ENCODE assay signal across 16 mouse cellular contexts in genomic region chr5:151394690-151395089, GRCm38 (mm10). TPM values are rescaled to one million over a fixed set of nuclear protein-coding genes. Genes with fewer than 3 reads are reported as not detected.
DNase-seq lines count a peak whose midpoint lies in the region; ATAC-seq and TF ChIP-seq lines count a peak whose summit lies in the region.
"Had no signal": no experiment of that assay in that cellular context is flagged by ENCODE, and none has a peak within 500 bp of the region (broad histone marks: within the 10 kb centered on the region; RNA-seq: fewer than 3 reads in every experiment).

No protein-coding gene starts in this region.

- H3K4me2 ChIP-seq in heart, postnatal 0 days (ENCODE audit: low read depth, low read length): no peak overlapping the region
- H3K4me2 ChIP-seq in limb, embryonic 12.5 days: no peak overlapping the region
- no peak overlapping the region for H3K4me2 ChIP-seq in neural tube, embryonic 15.5 days
- H3K4me2 ChIP-seq: hindbrain, embryonic 14.5 days had no signal

- no peak for TF ChIP-seq POLR2A in embryonic fibroblast, embryonic 13.5 days (IDR thresholded peaks at IDR 0.05; ENCODE audit: low read depth, low read length)

- H3K9me3 ChIP-seq in heart, postnatal 0 days (replicated peaks; ENCODE audit: control insufficient read depth, low read length): no peaks in the 10 kb centered on the region
- no peaks in the 10 kb centered on the region for H3K9me3 ChIP-seq in limb, embryonic 12.5 days
- H3K9me3 ChIP-seq in limb, embryonic 10.5 days (replicated peaks): no peaks in the 10 kb centered on the region
- H3K9me3 ChIP-seq in neural tube, embryonic 15.5 days (replicated peaks): no peaks in the 10 kb centered on the region

- no peak overlapping the region for H3K4me3 ChIP-seq in heart, postnatal 0 days (ENCODE audit: low read depth, low read length)
- H3K4me3 ChIP-seq in limb, embryonic 12.5 days (replicated peaks): no peak overlapping the region
- no peak overlapping the region for H3K4me3 ChIP-seq in limb, embryonic 10.5 days
- H3K4me3 ChIP-seq in embryonic fibroblast, embryonic 13.5 days (ENCODE audit: insufficient read depth, low read length): no peak overlapping the region
- no peak overlapping the region for H3K4me3 ChIP-seq in neural tube, embryonic 15.5 days (replicated peaks)
- H3K4me3 ChIP-seq in gastrocnemius, adult 2 months: no peak overlapping the region

- intact Hi-C loops in heart, postnatal 36 days (cut with DNase I): no loop called here
- intact Hi-C loops in gastrocnemius, adult 2 months (cut with DNase I): no loop called here

- no peak for DNase-seq in heart, postnatal 0 days (ENCODE audit: low spot score)
- no peak for DNase-seq in heart, postnatal 36 days
- DNase-seq in limb, embryonic 10.5 days (ENCODE audit: low spot score): no peak
- no peak for DNase-seq in gastrocnemius, adult 2 months
- no peak for DNase-seq in adrenal gland, postnatal 4 days (ENCODE audit: low spot score in 2 of 2)
- DNase-seq: thymus, postnatal 4 days had no signal

- no peak overlapping the region for H3K9ac ChIP-seq in heart, postnatal 0 days (replicated peaks; ENCODE audit: low read depth, low read length)
- no peak overlapping the region for H3K9ac ChIP-seq in limb, embryonic 12.5 days (replicated peaks)
- H3K9ac ChIP-seq in neural tube, embryonic 15.5 days (replicated peaks): no peak overlapping the region
- H3K9ac ChIP-seq: hindbrain, embryonic 14.5 days had no signal

- no peak for TF ChIP-seq CTCF in heart, postnatal 0 days (IDR thresholded peaks at IDR 0.05; ENCODE audit: low read depth)
- TF ChIP-seq CTCF in embryonic fibroblast, embryonic 13.5 days (IDR thresholded peaks at IDR 0.05; ENCODE audit: borderline replicate concordance, insufficient read depth, low read length): no peak
- no peak for TF ChIP-seq CTCF in gastrocnemius, adult 2 months (IDR thresholded peaks at IDR 0.05)

- no peaks in the 10 kb centered on the region for H3K4me1 ChIP-seq in heart, postnatal 0 days (ENCODE audit: control insufficient read depth, insufficient read depth)
- H3K4me1 ChIP-seq in limb, embryonic 12.5 days (replicated peaks): peaks cover 4% of the 10 kb centered on the region
- 0 out of 2 replicates have a peak, but pooled peaks cover 5% of the 10 kb centered on the region for H3K4me1 ChIP-seq in limb, embryonic 10.5 days
- H3K4me1 ChIP-seq in embryonic fibroblast, embryonic 13.5 days (ENCODE audit: control insufficient read depth, insufficient read depth, low read length): no peaks in the 10 kb centered on the region
- no peaks in the 10 kb centered on the region for H3K4me1 ChIP-seq in neural tube, embryonic 15.5 days

- H3K27ac ChIP-seq in heart, postnatal 0 days (ENCODE audit: low read depth): peak overlapping the region; percentile 65; the same call in 1 of the 2 replicates
- H3K27ac ChIP-seq in limb, embryonic 12.5 days: 0 out of 2 replicates have a peak overlapping the region, but pooled peaks have one; percentile 64
- H3K27ac ChIP-seq in limb, embryonic 10.5 days: no peak overlapping the region
- H3K27ac ChIP-seq in embryonic fibroblast, embryonic 13.5 days (ENCODE audit: insufficient read depth, low read length): peak overlapping the region; percentile 3; the same call in 1 of the 2 replicates
- H3K27ac ChIP-seq in neural tube, embryonic 15.5 days (replicated peaks): peak overlapping the region; percentile 23; the same call in 1 of the 2 replicates
- H3K27ac ChIP-seq in gastrocnemius, adult 2 months: no peak overlapping the region

- WGBS in heart, postnatal 0 days: 49% methylated on average over 5 of the region's 5 CpGs
- WGBS in limb, embryonic 12.5 days: 75% methylated on average over 5 of the region's 5 CpGs
- 89% methylated on average over 5 of the region's 5 CpGs for WGBS in limb, embryonic 10.5 days
- 49% methylated on average over 5 of the region's 5 CpGs for WGBS in neural tube, embryonic 15.5 days

- H3K27me3 ChIP-seq in heart, postnatal 0 days (ENCODE audit: control insufficient read depth, insufficient read depth, low read length): no peaks in the 10 kb centered on the region
- H3K27me3 ChIP-seq in limb, embryonic 12.5 days: no peaks in the 10 kb centered on the region
- H3K27me3 ChIP-seq in limb, embryonic 10.5 days (ENCODE audit: low read depth, poor library complexity, severe bottlenecking): no peaks in the 10 kb centered on the region
- H3K27me3 ChIP-seq in neural tube, embryonic 15.5 days (replicated peaks): no peaks in the 10 kb centered on the region
- H3K27me3 ChIP-seq: CH12.LX had no signal

- TF ChIP-seq EP300 in heart, postnatal 0 days (IDR thresholded peaks at IDR 0.05; ENCODE audit: low read depth): no peak

- no peak for ATAC-seq in heart, postnatal 0 days (ENCODE audit: insufficient read depth, low read depth)
- ATAC-seq in limb, embryonic 12.5 days (ENCODE audit: insufficient number of reproducible peaks, insufficient read depth, low FRiP score, low TSS enrichment, low read depth): no peak
- no peak for ATAC-seq in neural tube, embryonic 15.5 days (ENCODE audit: low FRiP score)

- no peaks in the 10 kb centered on the region for H3K36me3 ChIP-seq in heart, postnatal 0 days (replicated peaks; ENCODE audit: control insufficient read depth, insufficient read depth, low read length)
- H3K36me3 ChIP-seq in limb, embryonic 12.5 days: no peaks in the 10 kb centered on the region
- no peaks in the 10 kb centered on the region for H3K36me3 ChIP-seq in limb, embryonic 10.5 days
- H3K36me3 ChIP-seq in neural tube, embryonic 15.5 days: no peaks in the 10 kb centered on the region

RNA-seq across cellular contexts. Expression of gene Gm42906, which starts 33.3 kb away (rescaled TPM):
- not detected in 2 replicates for total RNA-seq in heart, postnatal 0 days (2014; rRNA removed; ENCODE audit: low replicate concordance)
- not detected in 2 replicates for polyA plus RNA-seq in heart, postnatal 0 days (2015; fragmentation: Nextera tagmentation; extraction: Ambion mirVana)
- total RNA-seq in heart, postnatal 36 days (2021): 1 to 10 TPM; 2.8 to 4.4 TPM
- polyA plus RNA-seq in limb, embryonic 12.5 days (2016; fragmentation: Nextera tagmentation; extraction: Ambion mirVana): not detected in 2 replicates
- polyA plus RNA-seq in limb, embryonic 10.5 days (2016; fragmentation: Nextera tagmentation; extraction: Ambion mirVana): not detected in 2 replicates
- polyA plus RNA-seq in embryonic fibroblast, embryonic 13.5 days (2011; ENCODE audit: insufficient read length, low read depth, missing spikeins): not detected in 2 replicates
- not detected in 2 replicates for polyA plus RNA-seq in neural tube, embryonic 15.5 days (2015; fragmentation: Nextera tagmentation; extraction: Ambion mirVana)
- 1 to 10 TPM; 1.1 to 1.3 TPM for total RNA-seq in gastrocnemius, adult 2 months (2021)
- not detected for total RNA-seq in adrenal gland, postnatal 4 days (2021)
- total RNA-seq: adrenal gland, postnatal 36 days; CH12.LX; layer of hippocampus, adult 8-10 months; megakaryocyte-erythroid progenitor cell, adult 5-6 weeks had no signal
- polyA plus RNA-seq: cerebellum, adult 2 months; hindbrain, embryonic 14.5 days; limb, embryonic 11.5 days had no signal

Comparison
In these comparisons a context has a peak if more than half of its experiments do, and no peak if none do; other contexts are left out.
1. H3K27ac ChIP-seq: peak in heart, postnatal 0 days (single experiment), limb, embryonic 12.5 days (single experiment), embryonic fibroblast, embryonic 13.5 days (single experiment) and neural tube, embryonic 15.5 days (single experiment); none in limb, embryonic 10.5 days (single experiment) and gastrocnemius, adult 2 months (single experiment).